Mouse (Mus musculus): Measurements from ENCODE around the gene Kif3c. TPM values are rescaled to one million over a fixed set of nuclear protein-coding genes. Genes with fewer than 3 reads are reported as not detected.

The Kif3c gene
- polyA plus RNA-seq, 1 experiment = 2.1 TPM

DNA sequence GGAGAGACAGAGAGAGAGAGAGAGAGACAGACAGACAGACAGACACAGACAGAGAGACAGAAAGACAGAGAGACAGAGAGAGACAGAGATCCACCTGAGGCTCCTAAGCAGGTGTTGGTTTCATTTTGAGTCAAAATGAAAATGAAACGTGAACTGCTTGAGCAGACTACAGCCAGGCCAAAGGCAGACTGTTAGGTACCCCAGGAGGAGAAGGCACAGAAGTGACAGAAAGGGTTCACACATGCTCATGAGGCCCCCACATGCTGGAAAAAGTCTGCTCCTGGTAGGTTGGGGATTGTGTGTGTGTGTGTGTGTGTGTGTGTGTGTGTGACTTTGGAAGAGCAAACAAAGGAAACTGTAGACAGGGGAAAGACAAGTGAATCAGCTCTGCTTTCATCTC lies 26.0 kb upstream of the Kif3c start:
- Histone ChIP-seq H3K36me3 (ENCODE audit: control insufficient read depth, insufficient read depth, low read length) (no peaks in the 10 kb centered on the region), H3K4me3 (ENCODE audit: low read depth, low read length) (no peak overlapping the region), H3K27me3 (ENCODE audit: control insufficient read depth, insufficient read depth, low read length) (no peaks in the 10 kb centered on the region), H3K4me1 (ENCODE audit: control insufficient read depth, insufficient read depth, insufficient read length, low read length) (0 out of 2 replicates have a peak, but pooled peaks cover 3% of the 10 kb centered on the region), H3K27ac (ENCODE audit: insufficient read depth, low read depth, low read length) (peak overlapping the region; percentile 28; the same call in 1 of the 2 replicates)
- TF ChIP-seq POLR2A (IDR thresholded peaks at IDR 0.05; ENCODE audit: low read depth, low read length) (no peak), CTCF (IDR thresholded peaks at IDR 0.05; ENCODE audit: extremely low read depth, insufficient read length, insufficient replicate concordance, low read depth, low read length) (no peak)
- 32% methylated on average over 1 of the region's 1 CpGs for WGBS

DNA sequence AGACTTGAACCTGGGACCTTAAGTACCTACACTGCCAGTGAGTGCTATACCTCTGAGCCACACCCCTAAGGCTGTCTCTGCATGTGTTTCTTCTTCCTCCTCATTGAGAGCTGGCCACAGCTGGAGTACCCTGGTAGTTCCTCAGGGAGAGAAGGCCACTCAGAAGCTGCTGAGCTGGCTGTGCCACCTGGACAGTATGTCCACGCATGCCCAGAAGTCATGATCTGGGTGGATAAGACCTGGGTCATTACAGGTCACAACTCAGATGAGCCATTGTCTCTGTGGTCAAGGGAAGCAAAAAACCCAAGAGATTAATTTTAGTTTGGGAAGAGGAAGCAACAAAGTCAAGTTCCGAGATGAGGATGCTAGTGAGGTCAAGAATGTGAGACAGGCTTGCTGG lies 20.8 kb upstream of the Kif3c start:
- H3K27me3 ChIP-seq (ENCODE audit: control insufficient read depth, insufficient read depth, low read length) = no peaks in the 10 kb centered on the region
- no peak for TF ChIP-seq POLR2A (IDR thresholded peaks at IDR 0.05; ENCODE audit: low read depth, low read length)
- no peak for TF ChIP-seq CTCF (IDR thresholded peaks at IDR 0.05; ENCODE audit: extremely low read depth, insufficient read length, insufficient replicate concordance, low read depth, low read length)
- H3K36me3 ChIP-seq (ENCODE audit: control insufficient read depth, insufficient read depth, low read length) = no peaks in the 10 kb centered on the region
- H3K4me1 ChIP-seq (ENCODE audit: control insufficient read depth, insufficient read depth, insufficient read length, low read length) = no peaks in the 10 kb centered on the region
- no peak overlapping the region for H3K27ac ChIP-seq (ENCODE audit: insufficient read depth, low read depth, low read length)
- WGBS = 77% methylated on average over 2 of the region's 2 CpGs
- no peak overlapping the region for H3K4me3 ChIP-seq (ENCODE audit: low read depth, low read length)

DNA sequence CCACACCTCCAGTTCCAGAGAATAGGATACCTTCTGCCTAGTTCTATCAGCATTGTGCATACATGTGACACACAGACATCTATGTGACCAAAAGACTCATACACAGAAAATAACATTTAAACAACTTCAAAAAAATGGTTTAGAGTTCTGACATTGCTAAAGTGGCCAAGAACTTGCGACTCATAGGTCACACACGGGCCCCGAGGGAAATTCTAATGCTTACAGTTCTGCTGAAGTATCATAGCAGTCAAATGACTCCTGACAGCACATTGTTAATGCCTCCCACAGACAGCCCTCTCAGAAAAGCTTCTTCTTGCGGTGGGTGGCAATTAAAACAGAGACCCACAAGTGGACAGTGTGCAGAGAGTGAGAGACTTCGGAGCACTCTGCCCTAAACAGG lies 19.9 kb upstream of the Kif3c start:
- H3K4me1 ChIP-seq (ENCODE audit: control insufficient read depth, insufficient read depth, insufficient read length, low read length) = no peaks in the 10 kb centered on the region
- H3K27ac ChIP-seq (ENCODE audit: insufficient read depth, low read depth, low read length) = no peak overlapping the region
- TF ChIP-seq CTCF (IDR thresholded peaks at IDR 0.05; ENCODE audit: extremely low read depth, insufficient read length, insufficient replicate concordance, low read depth, low read length) (no peak), POLR2A (IDR thresholded peaks at IDR 0.05; ENCODE audit: low read depth, low read length) (no peak)
- WGBS = 75% methylated on average over 5 of the region's 5 CpGs
- H3K27me3 ChIP-seq (ENCODE audit: control insufficient read depth, insufficient read depth, low read length) = no peaks in the 10 kb centered on the region
- no peaks in the 10 kb centered on the region for H3K36me3 ChIP-seq (ENCODE audit: control insufficient read depth, insufficient read depth, low read length)
- H3K4me3 ChIP-seq (ENCODE audit: low read depth, low read length) = no peak overlapping the region

DNA sequence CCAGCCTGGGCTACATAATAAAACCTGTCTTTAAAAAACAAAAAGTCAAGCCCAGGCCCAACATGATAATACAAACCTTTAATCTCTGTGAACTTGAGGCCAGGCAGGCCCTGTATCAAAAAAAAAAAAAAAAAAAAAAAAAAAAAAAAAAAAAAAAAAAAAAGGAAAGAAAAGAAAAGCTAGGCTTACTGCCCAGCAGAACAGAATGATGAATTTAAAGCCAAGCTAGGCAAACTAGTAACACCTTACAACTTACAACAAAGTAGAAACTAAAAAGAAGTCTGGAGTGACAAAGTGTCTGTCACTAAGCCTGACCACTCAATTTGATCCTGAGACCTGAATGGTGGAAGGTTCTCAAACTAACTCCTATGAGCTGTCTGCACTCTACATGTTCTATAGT lies 17.2 kb upstream of the Kif3c start:
- Histone ChIP-seq H3K27me3 (ENCODE audit: control insufficient read depth, insufficient read depth, low read length) (no peaks in the 10 kb centered on the region), H3K4me1 (ENCODE audit: control insufficient read depth, insufficient read depth, insufficient read length, low read length) (no peaks in the 10 kb centered on the region), H3K27ac (ENCODE audit: insufficient read depth, low read depth, low read length) (no peak overlapping the region), H3K36me3 (ENCODE audit: control insufficient read depth, insufficient read depth, low read length) (no peaks in the 10 kb centered on the region), H3K4me3 (ENCODE audit: low read depth, low read length) (no peak overlapping the region)
- TF ChIP-seq POLR2A (IDR thresholded peaks at IDR 0.05; ENCODE audit: low read depth, low read length) (no peak), CTCF (IDR thresholded peaks at IDR 0.05; ENCODE audit: extremely low read depth, insufficient read length, insufficient replicate concordance, low read depth, low read length) (no peak)

DNA sequence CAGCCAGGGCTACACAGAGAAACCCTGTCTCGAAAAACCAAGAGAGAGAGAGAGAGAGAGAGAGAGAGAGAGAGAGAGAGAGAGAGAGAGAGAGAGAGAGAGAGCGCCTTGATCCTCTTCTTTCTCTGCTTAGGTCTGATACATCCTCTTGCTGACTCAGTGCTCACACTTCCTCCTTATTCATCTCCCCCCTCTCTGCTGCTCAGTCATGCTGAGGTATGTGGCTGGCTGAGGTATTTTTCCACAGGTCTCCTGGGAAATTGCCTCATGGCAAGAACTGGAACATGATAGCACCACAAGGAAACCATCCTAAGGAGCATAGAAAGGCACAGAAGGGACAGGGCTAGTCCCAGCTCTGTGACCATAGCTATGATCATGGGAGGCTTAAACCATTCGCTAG lies 15.5 kb upstream of the Kif3c start:
- H3K27me3 ChIP-seq (ENCODE audit: control insufficient read depth, insufficient read depth, low read length) = no peaks in the 10 kb centered on the region
- H3K4me1 ChIP-seq (ENCODE audit: control insufficient read depth, insufficient read depth, insufficient read length, low read length) = no peaks in the 10 kb centered on the region
- H3K36me3 ChIP-seq (ENCODE audit: control insufficient read depth, insufficient read depth, low read length) = no peaks in the 10 kb centered on the region
- no peak overlapping the region for H3K4me3 ChIP-seq (ENCODE audit: low read depth, low read length)
- 82% methylated on average over 3 of the region's 3 CpGs for WGBS
- TF ChIP-seq CTCF (IDR thresholded peaks at IDR 0.05; ENCODE audit: extremely low read depth, insufficient read length, insufficient replicate concordance, low read depth, low read length) (no peak), POLR2A (IDR thresholded peaks at IDR 0.05; ENCODE audit: low read depth, low read length) (no peak)
- no peak overlapping the region for H3K27ac ChIP-seq (ENCODE audit: insufficient read depth, low read depth, low read length)

DNA sequence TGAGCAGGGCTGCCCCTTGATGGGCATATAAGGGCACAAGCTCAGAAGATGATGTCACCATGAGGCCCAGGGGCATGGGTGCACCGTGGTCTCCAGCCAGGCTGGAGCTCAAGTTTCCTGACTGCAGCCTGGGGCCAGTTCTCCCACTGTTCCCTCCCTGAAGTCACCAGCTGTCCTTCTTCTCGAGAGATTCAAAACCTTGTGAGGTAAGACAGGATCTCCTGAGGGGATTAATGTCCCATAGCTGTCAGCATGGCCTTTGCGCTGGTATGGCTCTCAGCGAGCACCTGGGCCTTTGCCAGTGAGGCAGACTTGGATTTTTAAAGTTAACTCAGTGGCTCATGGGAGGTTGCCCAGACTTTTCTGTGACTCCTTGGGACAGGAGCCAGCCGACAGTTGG lies 14.8 kb upstream of the Kif3c start:
- no peak overlapping the region for H3K4me3 ChIP-seq (ENCODE audit: low read depth, low read length)
- H3K4me1 ChIP-seq (ENCODE audit: control insufficient read depth, insufficient read depth, insufficient read length, low read length) = 0 out of 2 replicates have a peak, but pooled peaks cover under 1% of the 10 kb centered on the region
- TF ChIP-seq POLR2A (IDR thresholded peaks at IDR 0.05; ENCODE audit: low read depth, low read length) (no peak), CTCF (IDR thresholded peaks at IDR 0.05; ENCODE audit: extremely low read depth, insufficient read length, insufficient replicate concordance, low read depth, low read length) (no peak)
- no peak overlapping the region for H3K27ac ChIP-seq (ENCODE audit: insufficient read depth, low read depth, low read length)
- H3K27me3 ChIP-seq (ENCODE audit: control insufficient read depth, insufficient read depth, low read length) = no peaks in the 10 kb centered on the region
- no peaks in the 10 kb centered on the region for H3K36me3 ChIP-seq (ENCODE audit: control insufficient read depth, insufficient read depth, low read length)
- 63% methylated on average over 5 of the region's 5 CpGs for WGBS

DNA sequence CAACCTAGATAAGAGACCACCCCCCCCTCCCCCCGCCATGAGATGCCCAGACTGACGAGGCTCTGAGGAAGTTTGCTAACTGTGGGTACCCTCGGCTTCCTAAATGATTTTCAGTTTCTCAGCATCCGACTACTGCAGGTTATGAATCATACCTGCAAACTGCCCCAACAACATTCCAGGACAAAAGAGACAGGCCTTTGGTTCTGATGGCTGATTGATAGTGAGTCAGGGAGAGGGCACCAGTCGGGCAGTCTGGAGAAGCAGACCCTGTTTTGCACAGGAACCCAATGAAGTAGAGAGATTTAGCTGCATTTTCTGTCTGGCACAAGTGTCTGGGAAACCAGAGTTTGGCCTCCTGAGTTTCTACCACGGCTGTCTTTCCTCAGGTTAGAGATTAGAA lies 12.7 kb upstream of the Kif3c start:
- H3K4me1 ChIP-seq (ENCODE audit: control insufficient read depth, insufficient read depth, insufficient read length, low read length) = 0 out of 2 replicates have a peak, but pooled peaks cover 2% of the 10 kb centered on the region
- WGBS = 53% methylated on average over 6 of the region's 6 CpGs
- H3K36me3 ChIP-seq (ENCODE audit: control insufficient read depth, insufficient read depth, low read length) = no peaks in the 10 kb centered on the region
- H3K27me3 ChIP-seq (ENCODE audit: control insufficient read depth, insufficient read depth, low read length) = no peaks in the 10 kb centered on the region
- H3K27ac ChIP-seq (ENCODE audit: insufficient read depth, low read depth, low read length) = no peak overlapping the region
- TF ChIP-seq CTCF (IDR thresholded peaks at IDR 0.05; ENCODE audit: extremely low read depth, insufficient read length, insufficient replicate concordance, low read depth, low read length) (no peak), POLR2A (IDR thresholded peaks at IDR 0.05; ENCODE audit: low read depth, low read length) (no peak)
- H3K4me3 ChIP-seq (ENCODE audit: low read depth, low read length) = no peak overlapping the region

DNA sequence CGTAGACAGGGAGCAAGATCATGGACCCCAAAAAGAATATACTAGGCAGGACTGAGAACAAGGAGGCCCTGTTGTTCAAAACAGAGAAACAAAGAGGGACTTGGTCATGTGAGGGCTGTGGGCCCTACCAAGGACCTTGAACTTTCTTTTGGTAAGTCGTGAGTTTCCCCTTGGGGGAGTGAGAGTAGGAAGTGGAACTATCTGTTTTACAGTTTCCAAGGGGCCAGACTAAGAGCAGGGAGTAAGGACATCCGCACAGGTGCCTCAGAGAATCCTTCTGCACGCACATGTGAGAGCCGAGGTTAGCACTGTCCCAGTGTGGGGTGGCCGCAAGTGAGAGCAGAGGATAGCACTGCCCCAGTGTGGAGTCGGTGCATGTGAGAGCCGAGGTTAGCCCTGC lies 9.9 kb upstream of the Kif3c start:
- Histone ChIP-seq H3K27ac (ENCODE audit: insufficient read depth, low read depth, low read length) (no peak overlapping the region), H3K27me3 (ENCODE audit: control insufficient read depth, insufficient read depth, low read length) (no peaks in the 10 kb centered on the region), H3K36me3 (ENCODE audit: control insufficient read depth, insufficient read depth, low read length) (no peaks in the 10 kb centered on the region), H3K4me1 (ENCODE audit: control insufficient read depth, insufficient read depth, insufficient read length, low read length) (0 out of 2 replicates have a peak, but pooled peaks cover 2% of the 10 kb centered on the region), H3K4me3 (ENCODE audit: low read depth, low read length) (no peak overlapping the region)
- TF ChIP-seq CTCF (IDR thresholded peaks at IDR 0.05; ENCODE audit: extremely low read depth, insufficient read length, insufficient replicate concordance, low read depth, low read length) (no peak), POLR2A (IDR thresholded peaks at IDR 0.05; ENCODE audit: low read depth, low read length) (no peak)
- WGBS = 82% methylated on average over 8 of the region's 8 CpGs
